Mouse (Mus musculus) E14TG2a.4 (cell line): ENCODE results near the gene Rab31.

Source experiments
- CTCF ChIP-seq: conservative IDR thresholded peaks from 2 replicates; pipeline ENCODE4 v1.5.1; 2014; ENCODE audit warnings: low read length
- NANOG ChIP-seq: IDR thresholded peaks from 2 replicates; pipeline ENCODE4 v1.6.1; 2014; ENCODE audit warnings: borderline replicate concordance, low read length, mixed read lengths

DNA sequence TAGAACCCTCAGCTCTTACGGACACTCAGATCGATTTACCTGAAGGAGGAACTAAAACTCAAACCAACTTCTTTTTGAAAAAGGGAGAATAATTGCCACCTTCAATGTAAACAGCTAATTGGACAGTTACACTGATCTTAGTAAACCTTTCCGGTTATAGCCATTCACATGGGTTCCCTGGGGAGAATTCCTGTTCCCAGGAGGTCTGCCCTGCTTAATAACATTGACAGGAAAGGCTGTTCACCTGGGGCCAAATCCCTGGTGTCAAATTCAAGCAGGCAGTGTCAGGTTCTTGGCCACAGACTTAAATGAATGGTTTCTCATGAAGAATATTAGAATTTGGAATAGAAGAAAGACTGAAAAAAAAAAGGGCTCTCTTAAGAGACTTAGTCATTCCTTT is 96.6 kb downstream of the Rab31 start:
- TF ChIP-seq CTCF (no peak), NANOG (no peak)
